Mouse (Mus musculus) CH12.LX (cell line): ENCODE results near the gene Tmx2. TPM values are rescaled to one million over a fixed set of nuclear protein-coding genes. Genes with fewer than 3 reads are reported as not detected.

Experiments used
- DNase-seq: peaks from one replicate; pipeline ENCODE4 v3.0.0-alpha.2; 2013; ENCODE audit errors: extremely low read depth
- H3K27ac ChIP-seq: 2 replicates; pipeline ENCODE4 v1.5.1; 2012; ENCODE audit warnings: low read depth, mild to moderate bottlenecking, control low read depth, moderate library complexity; ENCODE audit not compliant: insufficient read depth
- H3K27me3 ChIP-seq: replicated peaks from 2 replicates; pipeline ENCODE3; 2012; ENCODE audit warnings: inconsistent platforms
- H3K36me3 ChIP-seq, 2 experiments: replicated peaks in 1 of 2; 2 replicates each; pipeline versions ENCODE3 to v1.6.1; 2012; ENCODE audit warnings: inconsistent platforms in 1 of 2, low read length in 1 of 2, mild to moderate bottlenecking in 1 of 2, mixed read lengths in 1 of 2, moderate library complexity in 1 of 2; ENCODE audit not compliant: control insufficient read depth in 1 of 2, insufficient read depth in 1 of 2
- H3K4me1 ChIP-seq, 2 experiments: 2 replicates each; pipeline ENCODE4 v1.6.1; 2012; ENCODE audit warnings: inconsistent platforms in 1 of 2, moderate library complexity in 1 of 2; ENCODE audit not compliant: insufficient read depth in 2 of 2, control insufficient read depth in 1 of 2
- H3K4me2 ChIP-seq: 2 replicates; pipeline ENCODE4 v1.6.1; 2012; ENCODE audit warnings: low read depth, mild to moderate bottlenecking, control low read depth; ENCODE audit not compliant: poor library complexity, insufficient read depth, severe bottlenecking
- H3K4me3 ChIP-seq, 3 experiments: fragments of 150-350 bp in 1 of 3; sonication (generic) in 1 of 3; replicated peaks in 1 of 3; 2 replicates each; pipeline versions ENCODE3 to v1.5.1; 2011 to 2012; ENCODE audit warnings: low read depth in 2 of 3, low read length in 2 of 3, mild to moderate bottlenecking in 2 of 3, moderate library complexity in 2 of 3, control low read depth in 1 of 3, improper control_type of control experiment in 1 of 3, inconsistent platforms in 1 of 3, mixed read lengths in 1 of 3; ENCODE audit not compliant: poor library complexity in 1 of 3
- H3K79me2 ChIP-seq: replicated peaks from 2 replicates; pipeline ENCODE4 v1.6.1; 2012; ENCODE audit warnings: mild to moderate bottlenecking, moderate library complexity; ENCODE audit not compliant: control insufficient read depth, poor library complexity, insufficient read depth, severe bottlenecking; ENCODE audit errors: extremely low read depth
- H3K9ac ChIP-seq: 2 replicates; pipeline ENCODE4 v1.6.1; 2012; ENCODE audit warnings: low read depth, mild to moderate bottlenecking, control low read depth, moderate library complexity; ENCODE audit not compliant: insufficient read depth
- H3K9me3 ChIP-seq: replicated peaks from 2 replicates; pipeline ENCODE3; 2012; ENCODE audit warnings: low read length, inconsistent platforms, mixed read lengths
- BHLHE40 ChIP-seq: IDR thresholded peaks from 2 replicates; pipeline ENCODE4 v1.6.1; 2011; ENCODE audit warnings: mild to moderate bottlenecking, low read depth, low read length, improper control_type of control experiment
- CHD2 ChIP-seq: IDR thresholded peaks from 2 replicates; pipeline ENCODE4 v1.6.1; 2011; ENCODE audit warnings: low read length, improper control_type of control experiment
- CTCF ChIP-seq, 2 experiments: IDR thresholded peaks in 1 of 2; conservative IDR thresholded peaks in 1 of 2; 2 replicates each; pipeline ENCODE4 v1.5.1; 2011 to 2012; ENCODE audit warnings: low read depth in 2 of 2, low read length in 2 of 2, improper control_type of control experiment in 1 of 2, inconsistent platforms in 1 of 2, mild to moderate bottlenecking in 1 of 2, moderate library complexity in 1 of 2
- E2F4 ChIP-seq: IDR thresholded peaks from 2 replicates; pipeline ENCODE4 v1.6.1; 2011; ENCODE audit warnings: low read depth, low read length, improper control_type of control experiment; ENCODE audit not compliant: insufficient replicate concordance
- ELF1 ChIP-seq: IDR thresholded peaks from 2 replicates; pipeline ENCODE4 v1.6.1; 2014; ENCODE audit warnings: low read depth, mild to moderate bottlenecking, inconsistent platforms, low read length, improper control_type of control experiment
- EP300 ChIP-seq: IDR thresholded peaks from 2 replicates; pipeline ENCODE4 v1.6.1; 2011; ENCODE audit warnings: low read length, improper control_type of control experiment
- ETS1 ChIP-seq: conservative IDR thresholded peaks from 2 replicates; pipeline ENCODE4 v1.6.1; 2012; ENCODE audit warnings: low read depth, mild to moderate bottlenecking, inconsistent platforms, low read length, improper control_type of control experiment, moderate library complexity
- GABPA ChIP-seq: IDR thresholded peaks from 2 replicates; pipeline ENCODE4 v1.6.1; 2012; ENCODE audit warnings: low read depth, low read length, improper control_type of control experiment, inconsistent platforms; ENCODE audit not compliant: insufficient replicate concordance
- HCFC1 ChIP-seq: IDR thresholded peaks from 2 replicates; pipeline ENCODE4 v1.6.1; 2012; ENCODE audit warnings: low read depth, mild to moderate bottlenecking, inconsistent platforms, low read length, improper control_type of control experiment
- IRF4 ChIP-seq: IDR thresholded peaks from 2 replicates; pipeline ENCODE4 v1.6.1; 2014; ENCODE audit warnings: low read depth, mild to moderate bottlenecking, inconsistent platforms, low read length, improper control_type of control experiment
- JUN ChIP-seq: IDR thresholded peaks from 2 replicates; pipeline ENCODE4 v1.6.1; 2011; ENCODE audit warnings: low read depth, mild to moderate bottlenecking, low read length, improper control_type of control experiment, moderate library complexity; ENCODE audit not compliant: insufficient read depth
- JUND ChIP-seq: conservative IDR thresholded peaks from 2 replicates; pipeline ENCODE4 v1.6.1; 2011; ENCODE audit warnings: low read depth, low read length, improper control_type of control experiment
- KAT2A ChIP-seq: IDR thresholded peaks from 2 replicates; pipeline ENCODE4 v1.6.1; 2012; ENCODE audit warnings: low read length, improper control_type of control experiment, inconsistent platforms; ENCODE audit not compliant: insufficient replicate concordance
- MAX ChIP-seq: IDR thresholded peaks from 2 replicates; pipeline ENCODE4 v1.6.1; 2011; ENCODE audit warnings: low read length, improper control_type of control experiment
- MAZ ChIP-seq: IDR thresholded peaks from 2 replicates; pipeline ENCODE4 v1.6.1; 2012; ENCODE audit warnings: low read depth, mild to moderate bottlenecking, inconsistent platforms, low read length, improper control_type of control experiment, moderate library complexity
- MEF2A ChIP-seq: IDR thresholded peaks from 2 replicates; pipeline ENCODE4 v1.6.1; 2014; ENCODE audit warnings: low read depth, mild to moderate bottlenecking, inconsistent platforms, low read length, improper control_type of control experiment, borderline replicate concordance
- MXI1 ChIP-seq: IDR thresholded peaks from 2 replicates; pipeline ENCODE4 v1.6.1; 2011; ENCODE audit warnings: mild to moderate bottlenecking, low read depth, low read length, improper control_type of control experiment
- NELFE ChIP-seq: IDR thresholded peaks from 2 replicates; pipeline ENCODE4 v1.6.1; 2011; ENCODE audit warnings: low read depth, low read length, improper control_type of control experiment
- NRF1 ChIP-seq: IDR thresholded peaks from 2 replicates; pipeline ENCODE4 v1.6.1; 2014; ENCODE audit warnings: low read depth, mild to moderate bottlenecking, inconsistent platforms, low read length, improper control_type of control experiment, moderate library complexity
- PAX5 ChIP-seq: IDR thresholded peaks from 2 replicates; pipeline ENCODE4 v1.6.1; 2012; ENCODE audit warnings: low read length, inconsistent platforms, mixed read lengths
- POLR2A ChIP-seq: IDR thresholded peaks from 2 replicates; pipeline ENCODE4 v1.6.1; 2011; ENCODE audit warnings: low read depth, mild to moderate bottlenecking, improper control_type of control experiment, low read length
- POLR2AphosphoS2 ChIP-seq: IDR thresholded peaks from 2 replicates; pipeline ENCODE4 v1.6.1; 2011; ENCODE audit warnings: low read depth, low read length, improper control_type of control experiment
- RCOR1 ChIP-seq: conservative IDR thresholded peaks from 2 replicates; pipeline ENCODE4 v1.6.1; 2012; ENCODE audit warnings: low read depth, mild to moderate bottlenecking, inconsistent platforms, low read length, improper control_type of control experiment
- SIN3A ChIP-seq: IDR thresholded peaks from 2 replicates; pipeline ENCODE4 v1.6.1; 2012; ENCODE audit warnings: low read length, improper control_type of control experiment, inconsistent platforms
- SMC3 ChIP-seq: IDR thresholded peaks from 2 replicates; pipeline ENCODE4 v1.6.1; 2011; ENCODE audit warnings: low read depth, low read length, improper control_type of control experiment
- TCF12 ChIP-seq: IDR thresholded peaks from 2 replicates; pipeline ENCODE4 v1.6.1; 2014; ENCODE audit warnings: low read depth, mild to moderate bottlenecking, inconsistent platforms, low read length, improper control_type of control experiment
- UBTF ChIP-seq: IDR thresholded peaks from 2 replicates; pipeline ENCODE4 v1.6.1; 2012; ENCODE audit warnings: low read depth, mild to moderate bottlenecking, inconsistent platforms, low read length, improper control_type of control experiment, moderate library complexity
- ZMIZ1 ChIP-seq: IDR thresholded peaks from 2 replicates; pipeline ENCODE4 v1.6.1; 2012; ENCODE audit warnings: low read depth, mild to moderate bottlenecking, inconsistent platforms, low read length, improper control_type of control experiment
- dilution Hi-C: fragments of 300-500 bp; cut with MboI; formaldehyde crosslinking; loops from 2 replicates; pipeline ENCODE4 v1.14.3; 2020; ENCODE audit warnings: low sequenced_read_pairs; ENCODE audit not compliant: extremely low pct_unique_long_range_greater_than_20kb, extremely low pct_ligation_motif_present
- in situ Hi-C: fragments of 300-500 bp; cut with MboI; formaldehyde crosslinking; loops from 3 replicates; pipeline ENCODE4 v1.14.3; 2019; ENCODE audit warnings: low sequenced_read_pairs, low pct_ligation_motif_present, low pct_unique_long_range_greater_than_20kb, mixed read lengths
- polyA plus RNA-seq: library from polyadenylated mRNA; unstranded; fragments of >175 nt; gene quantifications from 2 replicates; pipeline ENCODE4 v1.2.1, GENCODE M21; 2012; ENCODE audit warnings: low read depth; ENCODE audit not compliant: insufficient read length
- total RNA-seq, 2 experiments: library from RNA; depleted of rRNA; stranded (reverse); fragments of 300-350 nt in 1 of 2; fragments of >200 nt in 1 of 2; gene quantifications; 2 replicates each; pipeline ENCODE4 v1.2.3; 2012 to 2014

The Tmx2 gene
- total and polyA plus RNA-seq, 3 experiments = 68.1 to 76.5 (median 70.4) TPM

GRCm38 (mm10) chr2:84714811-84715561 lies 36.0 kb upstream of the Tmx2 start, which contains the start of gene Zdhhc5:
Zdhhc5 (minus strand) TSS chr2:84715180.
- TF ChIP-seq MEF2A = peak; percentile 9; the same call in 1 of the 2 replicates
- TF ChIP-seq RCOR1 = peak; percentile 33; the same call in 1 of the 2 replicates
- no peak for TF ChIP-seq PAX5
- no peak for TF ChIP-seq KAT2A
- no peak for TF ChIP-seq EP300
- peak; percentile 26; the same call in 1 of the 2 replicates for TF ChIP-seq CHD2
- TF ChIP-seq ZMIZ1 = peak; percentile 20
- peak; percentile 73 for TF ChIP-seq BHLHE40
- TF ChIP-seq JUN = no peak
- peak; percentile 61; the same call in 1 of the 2 replicates for TF ChIP-seq MXI1
- TF ChIP-seq ETS1 = no peak
- peak; percentile 75 for TF ChIP-seq ELF1
- peak; percentile 93 for TF ChIP-seq NELFE
- TF ChIP-seq NRF1 = peak; percentile 62
- 0 out of 2 replicates have a peak, but pooled peaks have one; percentile 8 for TF ChIP-seq E2F4
- no peak for TF ChIP-seq GABPA
- TF ChIP-seq SMC3 = no peak
- peak; percentile 14; the same call in 1 of the 2 replicates for TF ChIP-seq IRF4
- peak; percentile 73; the same call in 1 of the 2 replicates for TF ChIP-seq SIN3A
- peak; percentile 66; the same call in 1 of the 2 replicates for TF ChIP-seq POLR2AphosphoS2
- no peak for TF ChIP-seq UBTF
- no peak; the same call in 1 of the 2 replicates for TF ChIP-seq MAX
- no peak; the same call in 1 of the 2 replicates for TF ChIP-seq HCFC1
- TF ChIP-seq POLR2A = peak; percentile 92
- no peak; the same call in none of the 2 replicates for TF ChIP-seq MAZ
- TF ChIP-seq CTCF (conservative IDR thresholded peaks at IDR 0.05 in 1 of 2, IDR thresholded peaks at IDR 0.05 in 1 of 2; ENCODE audit: low read depth in 2 of 2, low read length in 2 of 2) = no peak
- peak; percentile 10; the same call in 1 of the 2 replicates for TF ChIP-seq TCF12
- no peak for TF ChIP-seq JUND
- Histone ChIP-seq H3K4me3 (peak within 1 kb of the TSS; percentile 77 to 95 (median 90)), H3K79me2 (peaks cover 32% of the 10 kb centered on the region), H3K9ac (peak within 1 kb of the TSS; percentile 98), H3K4me2 (peak within 1 kb of the TSS; percentile 85), H3K4me1 (peaks cover 0 to 22% of the 10 kb centered on the region in 2 experiments; a peak in 3 of 4 replicates), H3K27ac (peak within 1 kb of the TSS; percentile 99), H3K27me3 (no peaks in the 10 kb centered on the region), H3K9me3 (no peaks in the 10 kb centered on the region), H3K36me3 (peaks cover 9 to 16% of the 10 kb centered on the region in 2 experiments)
- dilution Hi-C loops = no loop called here
- in situ Hi-C loops = no loop called here
- peak; percentile 95 for DNase-seq
